15 mouse cellular contexts compared by ENCODE assay signal in genomic region chr16:17052087-17052486, GRCm38 (mm10). TPM values are rescaled to one million over a fixed set of nuclear protein-coding genes. Genes with fewer than 3 reads are reported as not detected.
DNase-seq lines count a peak whose midpoint lies in the region; ATAC-seq and TF ChIP-seq lines count a peak whose summit lies in the region.
"Had no signal": no experiment of that assay in that cellular context is flagged by ENCODE, and none has a peak within 500 bp of the region (broad histone marks: within the 10 kb centered on the region; RNA-seq: fewer than 3 reads in every experiment).

No protein-coding gene starts in this region.

- 88% methylated on average over 7 of the region's 7 CpGs for WGBS in kidney, postnatal 0 days
- 82% methylated on average over 7 of the region's 7 CpGs for WGBS in midbrain, embryonic 10.5 days
- WGBS in midbrain, embryonic 14.5 days: 79% methylated on average over 7 of the region's 7 CpGs
- whole genome bisulfite sequencing in stomach, postnatal 0 days: 75% methylated on average over 7 of the region's 7 CpGs
- 78% methylated on average over 7 of the region's 7 CpGs for WGBS in forebrain, postnatal 0 days

- no peak overlapping the region for H3K27ac ChIP-seq in kidney, postnatal 0 days
- H3K27ac ChIP-seq in midbrain, embryonic 10.5 days (replicated peaks): 0 out of 2 replicates have a peak overlapping the region, but pooled peaks have one; percentile 6
- no peak overlapping the region for H3K27ac ChIP-seq in midbrain, embryonic 14.5 days (replicated peaks; ENCODE audit: low read depth, low read length)
- H3K27ac ChIP-seq in stomach, postnatal 0 days (replicated peaks): no peak overlapping the region
- no peak overlapping the region for H3K27ac ChIP-seq in forebrain, postnatal 0 days (ENCODE audit: low read depth, low read length)
- H3K27ac ChIP-seq: forebrain, embryonic 13.5 days; liver, embryonic 14.5 days; macrophage had no signal

- H3K9me3 ChIP-seq in kidney, postnatal 0 days (replicated peaks; ENCODE audit: low read length): no peaks in the 10 kb centered on the region
- H3K9me3 ChIP-seq in midbrain, embryonic 10.5 days (replicated peaks): no peaks in the 10 kb centered on the region
- H3K9me3 ChIP-seq in midbrain, embryonic 14.5 days (ENCODE audit: control insufficient read depth, low read length): no peaks in the 10 kb centered on the region
- H3K9me3 ChIP-seq in stomach, postnatal 0 days (ENCODE audit: control insufficient read depth, low read length): no peaks in the 10 kb centered on the region
- no peaks in the 10 kb centered on the region for H3K9me3 ChIP-seq in forebrain, postnatal 0 days (ENCODE audit: low read length)
- H3K9me3 ChIP-seq: forebrain, embryonic 13.5 days had no signal

- no peaks in the 10 kb centered on the region for H3K27me3 ChIP-seq in kidney, postnatal 0 days (ENCODE audit: insufficient read depth, low read length)
- H3K27me3 ChIP-seq in midbrain, embryonic 10.5 days (ENCODE audit: low read depth, poor library complexity, severe bottlenecking): no peaks in the 10 kb centered on the region
- H3K27me3 ChIP-seq in midbrain, embryonic 14.5 days (ENCODE audit: control insufficient read depth, insufficient read depth, low read length): no peaks in the 10 kb centered on the region
- no peaks in the 10 kb centered on the region for H3K27me3 ChIP-seq in stomach, postnatal 0 days (ENCODE audit: control insufficient read depth, insufficient read depth, low read length)
- no peaks in the 10 kb centered on the region for H3K27me3 ChIP-seq in forebrain, postnatal 0 days (ENCODE audit: insufficient read depth, low read length)
- H3K27me3 ChIP-seq: forebrain, embryonic 13.5 days had no signal

- no peaks in the 10 kb centered on the region for H3K4me1 ChIP-seq in kidney, postnatal 0 days (replicated peaks; ENCODE audit: insufficient read depth, low read length)
- H3K4me1 ChIP-seq in midbrain, embryonic 10.5 days: peaks cover 5% of the 10 kb centered on the region; the same call in 1 of the 2 replicates
- H3K4me1 ChIP-seq in midbrain, embryonic 14.5 days (ENCODE audit: control insufficient read depth, insufficient read depth, low read length): 0 out of 2 replicates have a peak, but pooled peaks cover 5% of the 10 kb centered on the region
- no peaks in the 10 kb centered on the region for H3K4me1 ChIP-seq in stomach, postnatal 0 days (replicated peaks; ENCODE audit: control insufficient read depth, insufficient read depth)
- 0 out of 2 replicates have a peak, but pooled peaks cover 8% of the 10 kb centered on the region for H3K4me1 ChIP-seq in forebrain, postnatal 0 days (ENCODE audit: insufficient read depth)

- peak; percentile 38 for ATAC-seq in kidney, postnatal 0 days (replicated peaks; ENCODE audit: low FRiP score, low read depth)
- ATAC-seq in midbrain, embryonic 14.5 days (ENCODE audit: low FRiP score, low TSS enrichment): no peak
- ATAC-seq in stomach, postnatal 0 days (ENCODE audit: low FRiP score, low TSS enrichment): peak; percentile 74
- no peak for ATAC-seq in forebrain, postnatal 0 days
- ATAC-seq: forebrain, embryonic 13.5 days; inflammation-experienced regulatory T-cells, adult 6 months had no signal

- H3K9ac ChIP-seq in kidney, postnatal 0 days (ENCODE audit: low read depth, low read length): no peak overlapping the region
- H3K9ac ChIP-seq in midbrain, embryonic 14.5 days (replicated peaks; ENCODE audit: low read length): no peak overlapping the region
- H3K9ac ChIP-seq in stomach, postnatal 0 days (ENCODE audit: low read length): no peak overlapping the region
- H3K9ac ChIP-seq in forebrain, postnatal 0 days: no peak overlapping the region
- H3K9ac ChIP-seq: forebrain, embryonic 13.5 days; liver, embryonic 14.5 days had no signal

- DNase-seq in heart, adult 11 months: peak; percentile 77
- no peak for DNase-seq in heart, postnatal 4 days
- no peak for DNase-seq in kidney, postnatal 0 days (ENCODE audit: low spot score)
- no peak for DNase-seq in kidney, adult 18-20 months
- DNase-seq in midbrain, embryonic 10.5 days (ENCODE audit: low spot score): no peak
- DNase-seq in midbrain, embryonic 14.5 days: no peak
- peak; percentile 40 for DNase-seq in stomach, postnatal 0 days (ENCODE audit: low spot score)
- no peak for DNase-seq in forebrain, postnatal 0 days
- DNase-seq: adrenal gland, adult 8-10 months; gastrocnemius, postnatal 25 days; thymus, postnatal 14 days had no signal

- no peak for TF ChIP-seq EP300 in stomach, postnatal 0 days (optimal IDR thresholded peaks at IDR 0.05)

- H3K36me3 ChIP-seq in kidney, postnatal 0 days (ENCODE audit: insufficient read depth, low read length): peaks cover 6% of the 10 kb centered on the region; the same call in 1 of the 2 replicates
- H3K36me3 ChIP-seq in midbrain, embryonic 10.5 days: peaks cover 27% of the 10 kb centered on the region
- peaks cover 24% of the 10 kb centered on the region for H3K36me3 ChIP-seq in midbrain, embryonic 14.5 days (ENCODE audit: control insufficient read depth, insufficient read depth, low read length)
- H3K36me3 ChIP-seq in stomach, postnatal 0 days (ENCODE audit: control insufficient read depth, insufficient read depth, low read length): peaks cover 3% of the 10 kb centered on the region; the same call in 1 of the 2 replicates
- peaks cover 9% of the 10 kb centered on the region for H3K36me3 ChIP-seq in forebrain, postnatal 0 days (ENCODE audit: insufficient read depth)

- no peak overlapping the region for H3K4me2 ChIP-seq in kidney, postnatal 0 days (ENCODE audit: low read length)
- H3K4me2 ChIP-seq in midbrain, embryonic 14.5 days (ENCODE audit: low read length): no peak overlapping the region
- no peak overlapping the region for H3K4me2 ChIP-seq in stomach, postnatal 0 days (replicated peaks; ENCODE audit: low read depth)
- no peak overlapping the region for H3K4me2 ChIP-seq in forebrain, postnatal 0 days (ENCODE audit: low read depth)
- H3K4me2 ChIP-seq: forebrain, embryonic 13.5 days had no signal

- no peak for TF ChIP-seq CTCF in kidney, postnatal 0 days (IDR thresholded peaks at IDR 0.05; ENCODE audit: low read depth)
- TF ChIP-seq CTCF in stomach, postnatal 0 days (IDR thresholded peaks at IDR 0.05; ENCODE audit: low read depth): no peak
- TF ChIP-seq CTCF in forebrain, postnatal 0 days (IDR thresholded peaks at IDR 0.05; ENCODE audit: low read depth): no peak

- no peak overlapping the region for H3K4me3 ChIP-seq in kidney, postnatal 0 days (replicated peaks; ENCODE audit: low read depth, low read length)
- no peak overlapping the region for H3K4me3 ChIP-seq in midbrain, embryonic 10.5 days
- no peak overlapping the region for H3K4me3 ChIP-seq in midbrain, embryonic 14.5 days (replicated peaks; ENCODE audit: low read depth, low read length)
- H3K4me3 ChIP-seq in stomach, postnatal 0 days (ENCODE audit: low read depth, low read length): no peak overlapping the region
- H3K4me3 ChIP-seq in forebrain, postnatal 0 days (ENCODE audit: low read depth, low read length): no peak overlapping the region
- H3K4me3 ChIP-seq: forebrain, embryonic 13.5 days had no signal

RNA-seq across cellular contexts. Expression of gene Ypel1, which starts 17.4 kb away (rescaled TPM):
- total RNA-seq in heart, postnatal 4 days (2021): 1 to 10 TPM; 6.3 to 6.9 TPM
- 30.5 and 32.5 TPM in 2 replicates for polyA plus RNA-seq in kidney, postnatal 0 days (2015; fragmentation: Nextera tagmentation; extraction: Ambion mirVana)
- 99.1 and 109 TPM in 2 replicates for polyA plus RNA-seq in midbrain, embryonic 10.5 days (2016; fragmentation: Nextera tagmentation; extraction: Ambion mirVana)
- 169 and 174 TPM in 2 replicates for polyA plus RNA-seq in midbrain, embryonic 14.5 days (2014; fragmentation: Nextera tagmentation; extraction: Ambion mirVana)
- 5.9 and 6.2 TPM in 2 replicates for polyA plus RNA-seq in stomach, postnatal 0 days (2015; fragmentation: Nextera tagmentation; extraction: Ambion mirVana)
- total RNA-seq in forebrain, postnatal 0 days (2014; rRNA removed): 76.7 and 103 TPM in 2 replicates
- 123 and 131 TPM in 2 replicates for polyA plus RNA-seq in forebrain, postnatal 0 days (2015; fragmentation: Nextera tagmentation; extraction: Ambion mirVana)

RNA-seq across cellular contexts. Expression of gene Ppil2, which starts 59.0 kb away (rescaled TPM):
- total RNA-seq in heart, postnatal 4 days (2021): 10 to 100 TPM; 49.0 to 52.5 TPM
- 101 and 111 TPM in 2 replicates for polyA plus RNA-seq in kidney, postnatal 0 days (2015; fragmentation: Nextera tagmentation; extraction: Ambion mirVana)
- polyA plus RNA-seq in midbrain, embryonic 10.5 days (2016; fragmentation: Nextera tagmentation; extraction: Ambion mirVana): 149 and 170 TPM in 2 replicates
- polyA plus RNA-seq in midbrain, embryonic 14.5 days (2014; fragmentation: Nextera tagmentation; extraction: Ambion mirVana): 142 and 145 TPM in 2 replicates
- polyA plus RNA-seq in stomach, postnatal 0 days (2015; fragmentation: Nextera tagmentation; extraction: Ambion mirVana): 61.5 and 72.4 TPM in 2 replicates
- 100 and 104 TPM in 2 replicates for total RNA-seq in forebrain, postnatal 0 days (2014; rRNA removed)
- 99.3 and 111 TPM in 2 replicates for polyA plus RNA-seq in forebrain, postnatal 0 days (2015; fragmentation: Nextera tagmentation; extraction: Ambion mirVana)

Comparison
In these comparisons a context has a peak if more than half of its experiments do, and no peak if none do; other contexts are left out.
1. DNase-seq: peak in heart, adult 11 months (single experiment) and stomach, postnatal 0 days (single experiment); none in heart, postnatal 4 days (single experiment), kidney, postnatal 0 days (single experiment), kidney, adult 18-20 months (single experiment), midbrain, embryonic 10.5 days (single experiment), midbrain, embryonic 14.5 days (single experiment) and forebrain, postnatal 0 days (single experiment).
2. ATAC-seq: peak in kidney, postnatal 0 days (single experiment) and stomach, postnatal 0 days (single experiment); none in midbrain, embryonic 14.5 days (single experiment) and forebrain, postnatal 0 days (single experiment).